Mouse (Mus musculus) lung, postnatal 0 days (tissue): ENCODE measurements around the gene Dbil5. TPM values are rescaled to one million over a fixed set of nuclear protein-coding genes. Genes with fewer than 3 reads are reported as not detected.

ENCODE experiments used
- ATAC-seq: fragments of 200-750 bp; cut with Nextera tagmentation; 2 replicates; pipeline ENCODE4 v1.8.0; 2017; ENCODE audit warnings: moderate library complexity
- DNase-seq: peaks from one replicate; pipeline ENCODE4 v3.0.0-alpha.2; 2016; ENCODE audit warnings: low spot score
- H3K27ac ChIP-seq: fragments of 300-500 bp; sonication (generic); 2 replicates; pipeline ENCODE4 v1.5.1; 2014; ENCODE audit warnings: antibody characterized with exemption, mild to moderate bottlenecking, low read length, mixed read lengths
- H3K27me3 ChIP-seq: fragments of 300-500 bp; sonication (generic); replicated peaks from 2 replicates; pipeline ENCODE4 v1.6.1; 2014; ENCODE audit warnings: low read length, mixed read lengths; ENCODE audit not compliant: insufficient read depth
- H3K36me3 ChIP-seq: fragments of 300-500 bp; sonication (generic); 2 replicates; pipeline ENCODE4 v1.6.1; 2014; ENCODE audit warnings: low read length, mixed read lengths; ENCODE audit not compliant: insufficient read depth
- H3K4me1 ChIP-seq: fragments of 300-500 bp; sonication (generic); 2 replicates; pipeline ENCODE4 v1.6.1; 2014; ENCODE audit warnings: antibody characterized with exemption, low read depth, low read length, mixed read lengths; ENCODE audit not compliant: insufficient read depth
- H3K4me2 ChIP-seq: fragments of 300-500 bp; sonication (generic); replicated peaks from 2 replicates; pipeline ENCODE4 v1.6.1; 2014; ENCODE audit warnings: low read depth, mild to moderate bottlenecking, low read length, moderate library complexity, mixed read lengths
- H3K4me3 ChIP-seq: fragments of 300-500 bp; sonication (generic); 2 replicates; pipeline ENCODE4 v1.5.1; 2014; ENCODE audit warnings: low read depth, low read length
- H3K9ac ChIP-seq: fragments of 300-500 bp; sonication (generic); replicated peaks from 2 replicates; pipeline ENCODE4 v1.6.1; 2014; ENCODE audit warnings: low read depth, mild to moderate bottlenecking
- H3K9me3 ChIP-seq: fragments of 300-500 bp; sonication (generic); 2 replicates; pipeline ENCODE4 v1.6.1; 2016; ENCODE audit warnings: low read length, mixed read lengths
- CTCF ChIP-seq: IDR thresholded peaks from 2 replicates; pipeline ENCODE4 v1.5.1; 2016; ENCODE audit warnings: antibody characterized with exemption, mild to moderate bottlenecking
- EP300 ChIP-seq: IDR thresholded peaks from 2 replicates; pipeline ENCODE4 v1.6.1; 2016; ENCODE audit warnings: antibody characterized with exemption, mild to moderate bottlenecking, control low read depth
- whole genome bisulfite sequencing: fragments of 180-500 bp; shearing (Covaris S2); extraction: QIAGEN DNeasy Blood & Tissue Kit; methylation state at CpG from one replicate; pipeline ENCODE4 v1.1.7; 2014; 5-methylcytosine and 5-hydroxymethylcytosine counted together
- polyA plus RNA-seq: library from polyadenylated mRNA; unstranded; fragments of >200 nt; fragmentation: Nextera tagmentation; extraction: Ambion mirVana; gene quantifications from 2 replicates; pipeline ENCODE4 v1.2.1, GENCODE M21; 2015

Gene Dbil5
- polyA plus RNA-seq, 1 experiment from 2014 or later: 0.87 TPM

- no peak for DNase-seq
- Histone ChIP-seq H3K4me2 (no peak overlapping the region), H3K27ac (no peak overlapping the region), H3K36me3 (no peaks in the 10 kb centered on the region), H3K4me3 (no peak overlapping the region), H3K9ac (no peak overlapping the region), H3K27me3 (no peaks in the 10 kb centered on the region), H3K4me1 (no peaks in the 10 kb centered on the region), H3K9me3 (no peaks in the 10 kb centered on the region)
- ATAC-seq: no peak
- 58% methylated on average over 7 of the region's 7 CpGs for WGBS
- TF ChIP-seq EP300 (no peak), CTCF (no peak)
Observed at GRCm38 (mm10) chr11:76267550-76267949, 50.1 kb downstream of the Dbil5 start.

GRCm38 (mm10) chr11:76268001-76268459 lies 50.6 kb downstream of the Dbil5 start:
- Histone ChIP-seq H3K4me3 (no peak overlapping the region), H3K4me1 (no peaks in the 10 kb centered on the region), H3K9ac (no peak overlapping the region), H3K36me3 (no peaks in the 10 kb centered on the region), H3K9me3 (no peaks in the 10 kb centered on the region), H3K4me2 (no peak overlapping the region), H3K27ac (no peak overlapping the region), H3K27me3 (no peaks in the 10 kb centered on the region)
- ATAC-seq (no peak), DNase-seq (peak; percentile 7)
- WGBS: 37% methylated on average over 5 of the region's 5 CpGs
- TF ChIP-seq EP300: no peak
- TF ChIP-seq CTCF: no peak

Other genes starting within 250 kb of the Dbil5 start
- 15.5 and 20.2 TPM in 2 replicates for gene 1700016K19Rik, start 217.7 kb upstream of the Dbil5 start, polyA plus RNA-seq
- 54.3 and 54.4 TPM in 2 replicates for gene Rflnb, start 189.8 kb upstream of the Dbil5 start, polyA plus RNA-seq
- 28.5 and 29.7 TPM in 2 replicates for gene Vps53, start 38.0 kb upstream of the Dbil5 start, polyA plus RNA-seq
- 27.0 and 33.8 TPM in 2 replicates for gene Fam57a, start 37.9 kb upstream of the Dbil5 start, polyA plus RNA-seq
- 8.8 and 13.8 TPM in 2 replicates for gene Gemin4, start 56 bp downstream of the Dbil5 start, polyA plus RNA-seq
- gene Mrm3, start 26.1 kb downstream of the Dbil5 start, polyA plus RNA-seq: 7.7 and 8.0 TPM in 2 replicates
- 85.9 and 99.6 TPM in 2 replicates for gene Glod4, start 26.1 kb downstream of the Dbil5 start, polyA plus RNA-seq
- 11.7 and 11.9 TPM in 2 replicates for gene Nxn, start 181.5 kb downstream of the Dbil5 start, polyA plus RNA-seq
- 64.4 and 81.7 TPM in 2 replicates for gene Timm22, start 189.3 kb downstream of the Dbil5 start, polyA plus RNA-seq